Mouse (Mus musculus) CH12.LX (cell line): Measurements from ENCODE around the gene Trex2. TPM values are rescaled to one million over a fixed set of nuclear protein-coding genes. Genes with fewer than 3 reads are reported as not detected.

Source experiments
- DNase-seq: peaks from one replicate; pipeline ENCODE4 v3.0.0-alpha.2; 2013; ENCODE audit errors: extremely low read depth
- H3K27ac ChIP-seq: 2 replicates; pipeline ENCODE4 v1.5.1; 2012; ENCODE audit warnings: low read depth, mild to moderate bottlenecking, control low read depth, moderate library complexity; ENCODE audit not compliant: insufficient read depth
- H3K27me3 ChIP-seq: replicated peaks from 2 replicates; pipeline ENCODE3; 2012; ENCODE audit warnings: inconsistent platforms
- H3K36me3 ChIP-seq, 2 experiments: replicated peaks in 1 of 2; 2 replicates each; pipeline versions ENCODE3 to v1.6.1; 2012; ENCODE audit warnings: inconsistent platforms in 1 of 2, low read length in 1 of 2, mild to moderate bottlenecking in 1 of 2, mixed read lengths in 1 of 2, moderate library complexity in 1 of 2; ENCODE audit not compliant: control insufficient read depth in 1 of 2, insufficient read depth in 1 of 2
- H3K4me1 ChIP-seq, 2 experiments: 2 replicates each; pipeline ENCODE4 v1.6.1; 2012; ENCODE audit warnings: inconsistent platforms in 1 of 2, moderate library complexity in 1 of 2; ENCODE audit not compliant: insufficient read depth in 2 of 2, control insufficient read depth in 1 of 2
- H3K4me2 ChIP-seq: 2 replicates; pipeline ENCODE4 v1.6.1; 2012; ENCODE audit warnings: low read depth, mild to moderate bottlenecking, control low read depth; ENCODE audit not compliant: poor library complexity, insufficient read depth, severe bottlenecking
- H3K4me3 ChIP-seq, 3 experiments: fragments of 150-350 bp in 1 of 3; sonication (generic) in 1 of 3; replicated peaks in 1 of 3; 2 replicates each; pipeline versions ENCODE3 to v1.5.1; 2011 to 2012; ENCODE audit warnings: low read depth in 2 of 3, low read length in 2 of 3, mild to moderate bottlenecking in 2 of 3, moderate library complexity in 2 of 3, control low read depth in 1 of 3, improper control_type of control experiment in 1 of 3, inconsistent platforms in 1 of 3, mixed read lengths in 1 of 3; ENCODE audit not compliant: poor library complexity in 1 of 3
- H3K79me2 ChIP-seq: replicated peaks from 2 replicates; pipeline ENCODE4 v1.6.1; 2012; ENCODE audit warnings: mild to moderate bottlenecking, moderate library complexity; ENCODE audit not compliant: control insufficient read depth, poor library complexity, insufficient read depth, severe bottlenecking; ENCODE audit errors: extremely low read depth
- H3K9ac ChIP-seq: 2 replicates; pipeline ENCODE4 v1.6.1; 2012; ENCODE audit warnings: low read depth, mild to moderate bottlenecking, control low read depth, moderate library complexity; ENCODE audit not compliant: insufficient read depth
- H3K9me3 ChIP-seq: replicated peaks from 2 replicates; pipeline ENCODE3; 2012; ENCODE audit warnings: low read length, inconsistent platforms, mixed read lengths
- BHLHE40 ChIP-seq: IDR thresholded peaks from 2 replicates; pipeline ENCODE4 v1.6.1; 2011; ENCODE audit warnings: mild to moderate bottlenecking, low read depth, low read length, improper control_type of control experiment
- CHD2 ChIP-seq: IDR thresholded peaks from 2 replicates; pipeline ENCODE4 v1.6.1; 2011; ENCODE audit warnings: low read length, improper control_type of control experiment
- CTCF ChIP-seq, 2 experiments: IDR thresholded peaks in 1 of 2; conservative IDR thresholded peaks in 1 of 2; 2 replicates each; pipeline ENCODE4 v1.5.1; 2011 to 2012; ENCODE audit warnings: low read depth in 2 of 2, low read length in 2 of 2, improper control_type of control experiment in 1 of 2, inconsistent platforms in 1 of 2, mild to moderate bottlenecking in 1 of 2, moderate library complexity in 1 of 2
- E2F4 ChIP-seq: IDR thresholded peaks from 2 replicates; pipeline ENCODE4 v1.6.1; 2011; ENCODE audit warnings: low read depth, low read length, improper control_type of control experiment; ENCODE audit not compliant: insufficient replicate concordance
- ELF1 ChIP-seq: IDR thresholded peaks from 2 replicates; pipeline ENCODE4 v1.6.1; 2014; ENCODE audit warnings: low read depth, mild to moderate bottlenecking, inconsistent platforms, low read length, improper control_type of control experiment
- ETS1 ChIP-seq: conservative IDR thresholded peaks from 2 replicates; pipeline ENCODE4 v1.6.1; 2012; ENCODE audit warnings: low read depth, mild to moderate bottlenecking, inconsistent platforms, low read length, improper control_type of control experiment, moderate library complexity
- GABPA ChIP-seq: IDR thresholded peaks from 2 replicates; pipeline ENCODE4 v1.6.1; 2012; ENCODE audit warnings: low read depth, low read length, improper control_type of control experiment, inconsistent platforms; ENCODE audit not compliant: insufficient replicate concordance
- JUND ChIP-seq: conservative IDR thresholded peaks from 2 replicates; pipeline ENCODE4 v1.6.1; 2011; ENCODE audit warnings: low read depth, low read length, improper control_type of control experiment
- MAFK ChIP-seq: IDR thresholded peaks from 2 replicates; pipeline ENCODE4 v1.6.1; 2011; ENCODE audit warnings: low read length, improper control_type of control experiment; ENCODE audit not compliant: insufficient replicate concordance
- MAX ChIP-seq: IDR thresholded peaks from 2 replicates; pipeline ENCODE4 v1.6.1; 2011; ENCODE audit warnings: low read length, improper control_type of control experiment
- MAZ ChIP-seq: IDR thresholded peaks from 2 replicates; pipeline ENCODE4 v1.6.1; 2012; ENCODE audit warnings: low read depth, mild to moderate bottlenecking, inconsistent platforms, low read length, improper control_type of control experiment, moderate library complexity
- MEF2A ChIP-seq: IDR thresholded peaks from 2 replicates; pipeline ENCODE4 v1.6.1; 2014; ENCODE audit warnings: low read depth, mild to moderate bottlenecking, inconsistent platforms, low read length, improper control_type of control experiment, borderline replicate concordance
- MXI1 ChIP-seq: IDR thresholded peaks from 2 replicates; pipeline ENCODE4 v1.6.1; 2011; ENCODE audit warnings: mild to moderate bottlenecking, low read depth, low read length, improper control_type of control experiment
- MYC ChIP-seq: IDR thresholded peaks from 2 replicates; pipeline ENCODE4 v1.6.1; 2011; ENCODE audit warnings: low read depth, mild to moderate bottlenecking, improper control_type of control experiment, low read length
- NELFE ChIP-seq: IDR thresholded peaks from 2 replicates; pipeline ENCODE4 v1.6.1; 2011; ENCODE audit warnings: low read depth, low read length, improper control_type of control experiment
- NRF1 ChIP-seq: IDR thresholded peaks from 2 replicates; pipeline ENCODE4 v1.6.1; 2014; ENCODE audit warnings: low read depth, mild to moderate bottlenecking, inconsistent platforms, low read length, improper control_type of control experiment, moderate library complexity
- PAX5 ChIP-seq: IDR thresholded peaks from 2 replicates; pipeline ENCODE4 v1.6.1; 2012; ENCODE audit warnings: low read length, inconsistent platforms, mixed read lengths
- POLR2A ChIP-seq: IDR thresholded peaks from 2 replicates; pipeline ENCODE4 v1.6.1; 2011; ENCODE audit warnings: low read depth, mild to moderate bottlenecking, improper control_type of control experiment, low read length
- RAD21 ChIP-seq: IDR thresholded peaks from 2 replicates; pipeline ENCODE4 v1.6.1; 2011; ENCODE audit warnings: low read depth, mild to moderate bottlenecking, low read length, improper control_type of control experiment, moderate library complexity
- SMC3 ChIP-seq: IDR thresholded peaks from 2 replicates; pipeline ENCODE4 v1.6.1; 2011; ENCODE audit warnings: low read depth, low read length, improper control_type of control experiment
- UBTF ChIP-seq: IDR thresholded peaks from 2 replicates; pipeline ENCODE4 v1.6.1; 2012; ENCODE audit warnings: low read depth, mild to moderate bottlenecking, inconsistent platforms, low read length, improper control_type of control experiment, moderate library complexity
- USF2 ChIP-seq: conservative IDR thresholded peaks from 2 replicates; pipeline ENCODE4 v1.6.1; 2011; ENCODE audit warnings: low read depth, low read length, improper control_type of control experiment
- ZC3H11A ChIP-seq: IDR thresholded peaks from 2 replicates; pipeline ENCODE4 v1.6.1; 2012; ENCODE audit warnings: low read depth, mild to moderate bottlenecking, inconsistent platforms, low read length, improper control_type of control experiment
- ZKSCAN1 ChIP-seq: IDR thresholded peaks from 2 replicates; pipeline ENCODE4 v1.6.1; 2012; ENCODE audit warnings: low read depth, inconsistent platforms, low read length, improper control_type of control experiment, borderline replicate concordance
- ZMIZ1 ChIP-seq: IDR thresholded peaks from 2 replicates; pipeline ENCODE4 v1.6.1; 2012; ENCODE audit warnings: low read depth, mild to moderate bottlenecking, inconsistent platforms, low read length, improper control_type of control experiment
- dilution Hi-C: fragments of 300-500 bp; cut with MboI; formaldehyde crosslinking; loops from 2 replicates; pipeline ENCODE4 v1.14.3; 2020; ENCODE audit warnings: low sequenced_read_pairs; ENCODE audit not compliant: extremely low pct_unique_long_range_greater_than_20kb, extremely low pct_ligation_motif_present
- in situ Hi-C: fragments of 300-500 bp; cut with MboI; formaldehyde crosslinking; loops from 3 replicates; pipeline ENCODE4 v1.14.3; 2019; ENCODE audit warnings: low sequenced_read_pairs, low pct_ligation_motif_present, low pct_unique_long_range_greater_than_20kb, mixed read lengths
- polyA plus RNA-seq: library from polyadenylated mRNA; unstranded; fragments of >175 nt; gene quantifications from 2 replicates; pipeline ENCODE4 v1.2.1, GENCODE M21; 2012; ENCODE audit warnings: low read depth; ENCODE audit not compliant: insufficient read length
- total RNA-seq, 2 experiments: library from RNA; depleted of rRNA; stranded (reverse); fragments of 300-350 nt in 1 of 2; fragments of >200 nt in 1 of 2; gene quantifications; 2 replicates each; pipeline ENCODE4 v1.2.3; 2012 to 2014

The Trex2 gene
- total and polyA plus RNA-seq, 3 experiments: not detected

- dilution Hi-C loops (no loop called here), in situ Hi-C loops (loop anchor here (25.0 kb wide), 1 partner anchor 418 kb away; no protein-coding TSS in a partner anchor)
- Histone ChIP-seq H3K9me3 (no peaks in the 10 kb centered on the region), H3K4me1 (no peaks in the 10 kb centered on the region), H3K4me3 (no peak overlapping the region), H3K4me2 (no peak overlapping the region), H3K36me3 (peaks cover 0 to 6% of the 10 kb centered on the region in 2 experiments), H3K27ac (no peak overlapping the region), H3K79me2 (no peaks in the 10 kb centered on the region), H3K27me3 (no peaks in the 10 kb centered on the region), H3K9ac (no peak overlapping the region)
- DNase-seq: peak; percentile 37
- TF ChIP-seq MYC: no peak
- no peak for TF ChIP-seq E2F4
- no peak for TF ChIP-seq BHLHE40
- TF ChIP-seq CTCF (conservative IDR thresholded peaks at IDR 0.05 in 1 of 2, IDR thresholded peaks at IDR 0.05 in 1 of 2; ENCODE audit: low read depth in 2 of 2, low read length in 2 of 2): peak in 1 of 2 experiments; percentile 67; a peak in 2 of 4 replicates
- no peak for TF ChIP-seq JUND
- no peak for TF ChIP-seq MAZ
- no peak for TF ChIP-seq ETS1
- TF ChIP-seq GABPA: no peak
- no peak for TF ChIP-seq ZKSCAN1
- TF ChIP-seq PAX5: no peak
- peak; percentile 66 for TF ChIP-seq RAD21
- TF ChIP-seq USF2: no peak
- no peak for TF ChIP-seq ZMIZ1
- TF ChIP-seq NRF1: no peak
- TF ChIP-seq UBTF: no peak
- no peak for TF ChIP-seq CHD2
- peak; percentile 73 for TF ChIP-seq SMC3
- TF ChIP-seq ZC3H11A: peak; percentile 39
- TF ChIP-seq MAFK: no peak
- no peak for TF ChIP-seq MEF2A
Measured at GRCm38 (mm10) chrX:73430036-73430435, 5.1 kb downstream of the Trex2 start.

- Histone ChIP-seq H3K4me3 (no peak overlapping the region), H3K79me2 (no peaks in the 10 kb centered on the region), H3K9me3 (no peaks in the 10 kb centered on the region), H3K27ac (no peak overlapping the region), H3K4me2 (no peak overlapping the region), H3K36me3 (no peaks in the 10 kb centered on the region), H3K4me1 (no peaks in the 10 kb centered on the region), H3K9ac (no peak overlapping the region), H3K27me3 (no peaks in the 10 kb centered on the region)
- TF ChIP-seq SMC3: peak; percentile 37; the same call in 1 of the 2 replicates
- no peak for TF ChIP-seq MAX
- no peak for TF ChIP-seq ZC3H11A
- TF ChIP-seq CHD2: no peak
- TF ChIP-seq UBTF: no peak
- TF ChIP-seq ZMIZ1: no peak
- peak; percentile 51 for TF ChIP-seq RAD21
- no peak for TF ChIP-seq MAFK
- no peak for TF ChIP-seq MAZ
- TF ChIP-seq NELFE: no peak
- no peak for TF ChIP-seq ELF1
- TF ChIP-seq POLR2A: no peak
- no peak for TF ChIP-seq MXI1
- peak in 1 of 2 experiments; percentile 50; a peak in 2 of 4 replicates for TF ChIP-seq CTCF (conservative IDR thresholded peaks at IDR 0.05 in 1 of 2, IDR thresholded peaks at IDR 0.05 in 1 of 2; ENCODE audit: low read depth in 2 of 2, low read length in 2 of 2)
- peak; percentile 4 for DNase-seq
- dilution Hi-C loops: no loop called here
- in situ Hi-C loops: loop anchor here (25.0 kb wide), 2 partner anchors 100 to 175 kb away; partner anchors contain the start of genes F8a and Xlr4c
Measured at GRCm38 (mm10) chrX:73412767-73413166, 22.4 kb downstream of the Trex2 start.
